Mouse (Mus musculus) liver, embryonic 13.5 days (tissue): Measurements from ENCODE around the gene Mgat1. TPM values are rescaled to one million over a fixed set of nuclear protein-coding genes. Genes with fewer than 3 reads are reported as not detected.
"Not testable (repeated sequence)": the region's sequence is repeated elsewhere in the genome, so short reads cannot be mapped to it uniquely, and the experiment has no call there.

ENCODE experiments used
- ATAC-seq: fragments of 200-750 bp; cut with Nextera tagmentation; 2 replicates; pipeline ENCODE4 v1.8.0; 2017; ENCODE audit warnings: low read depth, mild to moderate bottlenecking, moderate number of reproducible peaks, moderate library complexity
- DNase-seq: peaks from one replicate; pipeline ENCODE4 v3.0.0; 2022
- H3K27ac ChIP-seq: fragments of 300-500 bp; sonication (generic); 2 replicates; pipeline ENCODE4 v1.5.1; 2015; ENCODE audit warnings: moderate library complexity, mild to moderate bottlenecking, inconsistent platforms
- H3K27me3 ChIP-seq: fragments of 300-500 bp; sonication (generic); 2 replicates; pipeline ENCODE4 v1.6.1; 2015; ENCODE audit warnings: mild to moderate bottlenecking, inconsistent platforms
- H3K36me3 ChIP-seq: fragments of 300-500 bp; sonication (generic); 2 replicates; pipeline ENCODE4 v1.6.1; 2015; ENCODE audit warnings: mild to moderate bottlenecking, inconsistent platforms
- H3K4me1 ChIP-seq: fragments of 300-500 bp; sonication (generic); replicated peaks from 2 replicates; pipeline ENCODE4 v1.6.1; 2015; ENCODE audit warnings: inconsistent platforms
- H3K4me2 ChIP-seq: fragments of 300-500 bp; sonication (generic); 2 replicates; pipeline ENCODE4 v1.6.1; 2015; ENCODE audit warnings: inconsistent platforms, mild to moderate bottlenecking, moderate library complexity
- H3K4me3 ChIP-seq: fragments of 300-500 bp; sonication (generic); replicated peaks from 2 replicates; pipeline ENCODE4 v1.5.1; 2015; ENCODE audit warnings: mild to moderate bottlenecking, inconsistent platforms
- H3K9ac ChIP-seq: fragments of 300-500 bp; sonication (generic); 2 replicates; pipeline ENCODE4 v1.6.1; 2015; ENCODE audit warnings: mild to moderate bottlenecking, inconsistent platforms
- H3K9me3 ChIP-seq: fragments of 300-500 bp; sonication (generic); replicated peaks from 2 replicates; pipeline ENCODE4 v1.6.1; 2016; ENCODE audit warnings: inconsistent platforms
- WGBS: fragments of 180-500 bp; shearing (Covaris S2); methylation state at CpG from one replicate; pipeline ENCODE4 v1.1.7; 2015; ENCODE audit not compliant: insufficient replicate concordance; 5-methylcytosine and 5-hydroxymethylcytosine counted together
- polyA plus RNA-seq: library from polyadenylated mRNA; unstranded; fragments of >200 nt; fragmentation: Nextera tagmentation; extraction: Ambion mirVana; gene quantifications from 2 replicates; pipeline ENCODE4 v1.2.1, GENCODE M21; 2015

The Mgat1 gene
- polyA plus RNA-seq, 1 experiment from 2014 or later = 32.6 TPM

GRCm38 (mm10) chr11:49308547-49308946 is 64.6 kb downstream of the Mgat1 start:
- 43% methylated on average over 5 of the region's 5 CpGs for WGBS
- not testable (repeated sequence) for H3K9ac ChIP-seq, H3K36me3 ChIP-seq, H3K4me3 ChIP-seq, H3K27me3 ChIP-seq, H3K4me1 ChIP-seq, H3K4me2 ChIP-seq, DNase-seq, H3K27ac ChIP-seq, ATAC-seq, H3K9me3 ChIP-seq

Other genes with a start within 250 kb of the Mgat1 start
- 0.52 and 0.65 TPM in 2 replicates for gene 9930111J21Rik2, start 192.9 kb upstream of the Mgat1 start, polyA plus RNA-seq
- gene Tgtp2, start 180.0 kb upstream of the Mgat1 start, polyA plus RNA-seq = 0.22 and 0.59 TPM in 2 replicates
- 7.3 and 7.4 TPM in 2 replicates for gene Ifi47, start 167.6 kb upstream of the Mgat1 start, polyA plus RNA-seq
- not detected in 2 replicates for gene Olfr1396, start 129.3 kb upstream of the Mgat1 start, polyA plus RNA-seq
- gene Olfr1395, start 101.9 kb upstream of the Mgat1 start, polyA plus RNA-seq = not detected in 2 replicates
- not detected in 2 replicates for gene Olfr1394, start 89.8 kb upstream of the Mgat1 start, polyA plus RNA-seq
- gene Btnl9, start 57.0 kb upstream of the Mgat1 start, polyA plus RNA-seq = 0.78 and 0.81 TPM in 2 replicates
- gene Zfp62, start 40.9 kb upstream of the Mgat1 start, polyA plus RNA-seq = 10.7 and 14.2 TPM in 2 replicates
- not detected in 2 replicates for gene Olfr1393, start 34.1 kb downstream of the Mgat1 start, polyA plus RNA-seq
- gene Olfr1392, start 41.1 kb downstream of the Mgat1 start, polyA plus RNA-seq = not detected in 2 replicates
- not detected in 2 replicates for gene Olfr10, start 60.5 kb downstream of the Mgat1 start, polyA plus RNA-seq
- not detected in 2 replicates for gene Olfr1391, start 78.6 kb downstream of the Mgat1 start, polyA plus RNA-seq
- gene Olfr1390, start 91.0 kb downstream of the Mgat1 start, polyA plus RNA-seq = not detected in 2 replicates
- not detected in 2 replicates for gene Olfr1389, start 178.9 kb downstream of the Mgat1 start, polyA plus RNA-seq
- 0.03 and 0.08 TPM in 2 replicates for gene Olfr1388, start 192.4 kb downstream of the Mgat1 start, polyA plus RNA-seq
- gene Olfr1387, start 211.2 kb downstream of the Mgat1 start, polyA plus RNA-seq = not detected in 2 replicates
- not detected in 2 replicates for gene Olfr1386, start 220.9 kb downstream of the Mgat1 start, polyA plus RNA-seq
- gene Olfr1385, start 244.9 kb downstream of the Mgat1 start, polyA plus RNA-seq = not detected in 2 replicates